Mouse (Mus musculus): ENCODE results near the gene Gpr152.
A peak's percentile ranks its signal among the peaks of the same experiment; 100 is the strongest.

Gene Gpr152

DNA sequence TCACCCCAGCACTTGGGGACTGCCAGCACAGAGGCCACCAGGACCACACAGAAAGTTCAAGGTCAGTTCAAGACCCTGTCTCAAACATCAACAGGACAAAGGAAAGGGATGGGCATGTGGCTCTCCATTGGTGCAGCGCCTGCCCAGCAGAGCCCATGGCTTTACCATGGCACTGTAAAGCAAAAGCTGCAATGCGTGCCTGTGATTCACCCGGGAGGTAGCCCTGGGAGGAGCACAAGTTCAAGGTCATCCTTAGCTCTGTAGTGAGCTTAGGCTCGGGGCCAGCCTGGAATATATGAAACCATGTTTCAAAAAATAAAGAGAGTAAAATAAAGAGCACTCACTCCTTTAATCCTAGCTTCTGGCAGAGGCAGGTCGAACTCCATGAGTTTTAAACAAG is 12.3 kb downstream of the Gpr152 start:
- no peak for DNase-seq

DNA sequence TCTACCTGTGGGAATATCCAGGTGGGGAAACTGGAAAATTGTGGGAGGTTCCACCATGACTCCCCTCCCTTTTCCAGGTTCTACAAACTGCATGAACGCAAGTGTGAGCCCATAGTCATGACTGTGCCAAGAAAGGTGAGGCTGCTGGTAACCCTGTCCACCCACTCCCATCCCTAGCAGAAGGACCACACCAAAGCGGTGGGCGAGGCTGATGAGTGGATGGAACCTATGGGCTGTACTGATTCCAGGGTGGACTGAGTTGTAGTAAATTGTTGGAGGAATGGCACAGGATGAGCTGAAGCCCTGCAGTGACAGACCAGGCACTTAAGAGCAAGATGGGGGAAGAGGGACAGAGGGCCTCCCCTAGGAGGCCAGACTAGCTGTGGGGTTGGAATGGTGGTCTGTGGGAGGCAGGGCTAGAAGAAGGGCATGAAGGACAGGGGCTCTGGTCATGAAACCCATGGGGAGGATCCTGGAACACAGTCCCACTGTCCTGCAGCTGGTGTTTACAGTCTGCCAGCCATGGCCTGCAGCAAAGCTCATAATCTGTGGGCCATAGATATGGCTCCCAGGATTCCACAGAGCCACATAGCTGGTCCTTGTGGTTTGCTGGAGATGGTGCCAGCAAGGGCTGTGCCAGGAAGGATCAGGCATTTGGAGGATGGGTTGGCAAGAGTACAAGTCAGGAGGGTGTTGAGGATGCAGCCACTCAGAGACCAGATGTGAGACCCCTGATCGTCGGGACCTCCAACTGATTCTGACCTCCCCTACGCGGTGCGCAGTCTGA is 13.1 kb downstream of the Gpr152 start:
- DNase-seq, result no peak

DNA sequence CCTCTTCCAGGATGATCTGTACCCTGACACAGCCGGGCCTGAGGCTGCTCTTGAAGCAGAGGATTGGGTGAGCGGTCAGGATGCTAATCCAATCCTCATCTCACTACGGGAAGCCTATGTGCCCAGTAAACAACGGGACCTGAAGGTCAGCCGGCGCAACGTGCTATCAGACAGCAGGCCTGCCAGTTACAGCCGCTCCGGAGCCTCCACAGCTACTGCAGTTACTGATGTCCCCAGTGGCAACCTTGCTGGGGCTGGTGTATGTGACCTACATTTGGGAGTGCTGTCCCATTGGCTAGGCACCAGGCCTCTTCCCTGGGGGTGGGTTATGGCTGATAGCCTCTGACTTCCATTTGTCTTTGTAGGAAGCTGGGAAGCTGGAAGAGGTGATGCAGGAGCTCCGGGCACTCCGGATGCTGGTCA is 13.7 kb downstream of the Gpr152 start, which contains the start of gene Ptprcap:
Gene Ptprcap, plus strand, starts transcription at position 373 of the 423 bp plus-strand sequence.
- no peak for DNase-seq

DNA sequence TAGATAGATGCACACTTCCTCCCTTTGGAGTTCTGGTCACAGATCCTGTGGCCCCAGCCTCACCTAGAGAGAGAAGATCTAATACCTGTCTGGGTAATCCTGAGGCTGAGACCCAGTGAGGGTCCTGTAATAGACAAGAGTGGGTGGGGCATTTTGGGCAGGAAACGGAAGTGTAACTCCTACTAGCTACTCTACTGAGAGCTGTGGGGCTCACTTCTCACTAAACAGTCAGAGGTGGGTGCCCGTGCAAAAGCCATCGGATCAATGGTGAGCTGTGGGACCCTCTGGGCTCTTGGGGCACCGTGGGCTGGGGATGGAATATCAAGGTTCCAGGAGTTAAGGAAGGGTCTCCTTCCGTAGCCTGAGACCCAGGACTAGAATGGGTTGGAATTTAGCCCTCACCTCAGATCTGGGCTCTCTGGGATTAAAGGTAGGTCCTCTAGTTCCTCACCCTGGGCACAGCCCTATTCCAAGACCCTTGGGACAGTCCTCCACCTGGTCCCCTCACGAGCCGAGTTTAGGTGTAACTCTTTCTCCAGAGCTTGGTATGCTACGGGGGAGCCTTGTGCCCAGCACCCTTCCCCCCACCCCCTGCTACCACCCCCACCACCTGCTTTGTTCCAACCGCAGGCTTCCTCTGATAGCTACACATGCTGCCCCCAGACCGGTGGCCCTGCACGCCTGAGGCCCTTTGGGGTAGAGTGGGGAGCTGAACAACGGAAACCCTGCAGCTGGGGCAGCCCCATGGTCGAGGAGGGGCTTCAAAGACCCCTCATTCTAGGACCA is 15.0 kb downstream of the Gpr152 start:
- DNase-seq, result no peak

DNA sequence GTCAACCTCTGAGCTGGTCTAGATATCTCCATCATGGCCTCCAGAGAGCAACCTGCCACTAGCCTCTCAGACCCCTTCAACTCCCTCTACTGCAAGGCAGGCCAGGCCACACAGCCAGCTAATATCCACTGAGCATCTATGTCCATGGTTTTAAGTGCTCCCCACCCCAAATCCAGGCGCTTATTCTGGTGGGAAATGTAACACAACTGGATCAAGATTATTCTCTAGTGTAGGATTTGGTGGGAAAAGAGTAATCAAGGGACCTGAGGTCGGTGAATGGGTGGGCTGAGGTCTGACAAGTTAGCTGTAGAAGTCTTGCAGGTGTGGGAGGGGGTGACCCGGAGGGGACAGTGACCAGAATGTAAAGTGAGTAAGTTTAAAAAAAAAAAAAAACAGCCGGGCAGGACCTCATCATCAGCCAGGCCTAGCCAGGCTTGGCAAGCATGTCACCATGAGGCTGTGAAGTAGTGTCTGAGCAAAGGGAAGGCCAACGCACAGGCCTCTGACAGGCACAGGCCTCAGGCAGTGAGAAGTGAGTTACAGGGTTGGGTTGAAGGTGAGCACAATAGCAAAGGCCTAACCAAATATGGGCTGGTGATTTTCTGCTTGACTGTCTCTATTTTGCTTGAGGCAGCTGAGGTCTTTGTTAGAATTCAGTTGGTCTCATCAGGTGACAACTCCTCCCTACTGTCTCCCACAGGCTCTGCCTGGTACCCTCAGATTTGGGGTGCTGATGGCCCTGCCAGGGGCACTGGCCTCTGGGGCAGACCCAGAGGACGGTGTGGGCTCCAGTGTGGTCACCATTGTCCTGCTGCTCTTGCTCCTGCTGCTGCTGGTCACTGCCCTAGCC is 15.9 kb downstream of the Gpr152 start:
- DNase-seq, result no peak

DNA sequence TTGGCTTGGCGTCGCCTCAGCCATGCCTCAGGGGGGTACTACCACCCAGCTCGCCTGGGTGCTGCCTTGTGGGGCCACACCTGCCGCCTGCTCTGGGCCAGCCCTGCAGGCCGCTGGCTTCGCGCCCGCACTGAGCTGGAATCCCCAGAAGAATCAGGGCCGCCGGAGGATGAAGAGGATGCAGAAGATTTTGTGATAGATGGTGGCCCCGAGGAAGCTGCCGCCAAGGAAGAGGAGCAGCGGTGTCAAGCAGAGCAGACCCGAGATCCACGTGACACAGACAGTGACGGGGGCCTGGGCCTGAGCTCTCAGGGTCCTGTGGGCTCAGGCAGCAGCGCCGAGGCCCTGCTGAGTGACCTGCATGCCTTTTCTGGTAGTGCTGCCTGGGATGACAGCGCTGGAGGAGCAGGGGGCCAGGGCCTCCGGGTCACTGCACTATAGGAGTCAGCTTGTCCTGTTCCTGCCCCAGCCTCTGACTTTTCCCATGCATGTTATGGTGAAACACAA is 16.5 kb downstream of the Gpr152 start:
- no peak for DNase-seq

DNA sequence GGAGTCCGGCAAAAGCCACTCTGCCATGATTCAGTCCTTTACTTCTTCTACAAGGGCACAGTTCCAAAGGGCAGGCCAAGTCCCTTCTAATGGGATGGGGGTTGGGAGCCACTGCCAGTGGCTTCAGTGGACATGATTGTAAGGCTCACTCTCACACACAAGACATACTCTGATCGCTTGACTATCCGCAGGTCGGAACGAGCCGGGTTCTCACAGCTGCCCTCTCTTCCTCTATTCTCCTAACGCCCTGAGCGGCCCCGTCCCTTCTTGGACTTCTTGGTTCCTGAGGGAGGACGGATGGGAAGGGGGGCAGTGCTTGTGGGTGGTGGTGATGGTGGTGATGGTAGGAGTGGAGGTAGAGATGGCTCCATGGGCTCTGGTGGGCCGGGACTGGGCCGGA is 17.2 kb downstream of the Gpr152 start:
- no peak for DNase-seq

DNA sequence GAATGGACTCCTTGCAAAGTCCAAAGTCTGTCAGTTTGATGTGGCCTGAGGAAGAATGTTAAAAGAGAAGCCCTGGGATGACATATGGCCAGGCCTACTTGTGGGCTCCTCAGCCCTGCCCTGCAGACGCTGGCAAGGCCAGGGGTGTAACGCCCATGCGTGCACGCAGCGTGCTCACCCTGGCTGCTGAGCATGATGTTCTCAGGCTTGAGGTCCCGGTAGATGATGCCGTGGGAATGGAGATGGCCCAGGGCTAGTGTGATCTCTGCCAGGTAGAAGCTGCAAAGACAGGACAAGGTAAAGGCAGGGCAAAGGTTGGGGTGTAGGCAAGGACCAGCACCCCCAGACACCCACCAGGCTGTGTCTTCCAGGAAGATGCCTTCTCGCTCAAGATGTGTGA is 19.5 kb downstream of the Gpr152 start:
- no peak for DNase-seq

DNA sequence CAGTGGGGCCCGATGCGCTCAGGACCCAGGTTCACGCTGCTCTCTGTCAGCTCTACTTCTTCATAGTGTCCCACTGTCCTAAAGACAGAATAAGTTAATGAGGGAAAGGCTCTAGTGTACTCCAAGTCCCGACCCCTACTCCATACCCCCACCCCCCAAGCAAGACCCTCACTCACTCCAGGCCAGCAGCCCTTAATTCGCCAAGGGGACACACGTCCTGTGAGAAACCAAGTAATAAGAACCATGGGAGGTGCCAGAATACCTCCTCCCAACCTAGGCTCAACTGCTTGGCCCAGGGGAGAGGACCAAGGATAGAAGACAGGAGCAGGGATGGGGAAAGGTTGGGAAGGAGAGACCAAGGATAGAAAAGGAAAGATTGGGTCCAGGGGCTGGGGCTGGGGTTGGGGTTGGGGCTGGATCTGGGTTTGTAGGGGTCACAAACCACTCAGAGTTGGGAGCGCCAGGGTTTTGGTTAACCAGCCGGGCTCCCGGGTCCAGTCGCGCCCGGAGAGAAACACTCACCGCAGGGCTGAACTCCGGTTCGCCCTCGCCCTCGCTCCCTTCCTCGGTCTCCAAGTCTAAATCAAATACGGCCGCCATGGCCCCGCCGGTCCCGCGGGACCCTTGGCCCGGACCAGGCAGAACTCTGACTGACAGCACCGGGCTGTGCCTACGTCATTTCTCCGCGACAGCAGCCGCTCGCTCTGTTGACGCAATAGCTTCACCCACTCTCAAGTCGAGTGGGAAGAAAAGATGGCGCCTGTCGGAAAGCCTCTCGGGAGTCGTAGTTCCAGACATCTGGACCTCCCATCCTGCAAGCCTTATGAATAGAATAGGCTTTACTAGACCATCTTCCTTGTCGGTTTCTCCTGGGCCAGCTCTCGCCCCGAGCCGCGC is 23.3 kb downstream of the Gpr152 start, which contains the start of gene Rps6kb2:
Gene Rps6kb2, minus strand, starts transcription at position 709 of the 897 bp plus-strand sequence.
- DNase-seq, result peak; percentile 98

DNA sequence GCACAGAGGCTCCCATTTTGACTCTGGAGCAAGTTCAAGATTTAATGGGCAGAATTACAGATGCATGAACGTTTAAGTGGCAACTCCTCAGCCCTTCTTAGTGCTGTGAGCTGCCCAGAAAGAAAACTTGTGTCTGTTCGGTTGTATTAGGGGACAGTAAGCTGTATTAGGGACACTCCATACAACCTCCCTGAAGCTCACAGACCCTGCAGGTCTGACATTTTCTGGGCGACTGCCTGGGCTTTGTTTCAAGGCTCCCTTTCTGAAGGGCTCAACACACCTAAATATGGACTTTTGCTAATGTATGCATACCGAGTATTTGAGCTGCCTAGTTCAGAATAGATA is 23.9 kb downstream of the Gpr152 start:
- DNase-seq, result no peak

DNA sequence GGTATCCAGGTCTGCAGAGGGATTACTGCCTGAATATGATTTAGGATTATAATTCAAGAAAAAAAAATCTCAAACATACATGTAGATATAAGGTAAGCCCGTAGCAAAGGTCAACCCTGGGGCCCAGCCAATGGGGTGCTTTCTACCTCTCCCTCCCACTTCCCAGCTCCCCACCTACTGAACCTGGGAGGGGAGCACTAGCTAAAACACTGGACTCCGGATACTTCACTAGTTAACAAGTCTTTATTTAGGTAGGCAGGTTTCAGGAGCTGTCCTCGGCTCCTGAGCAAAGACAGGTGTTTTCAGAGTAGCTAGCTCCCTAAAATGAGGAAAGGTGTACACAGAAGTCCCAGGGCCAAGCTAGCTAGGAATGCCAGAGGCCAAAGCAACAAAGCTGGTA is 24.5 kb downstream of the Gpr152 start:
- DNase-seq, result no peak

DNA sequence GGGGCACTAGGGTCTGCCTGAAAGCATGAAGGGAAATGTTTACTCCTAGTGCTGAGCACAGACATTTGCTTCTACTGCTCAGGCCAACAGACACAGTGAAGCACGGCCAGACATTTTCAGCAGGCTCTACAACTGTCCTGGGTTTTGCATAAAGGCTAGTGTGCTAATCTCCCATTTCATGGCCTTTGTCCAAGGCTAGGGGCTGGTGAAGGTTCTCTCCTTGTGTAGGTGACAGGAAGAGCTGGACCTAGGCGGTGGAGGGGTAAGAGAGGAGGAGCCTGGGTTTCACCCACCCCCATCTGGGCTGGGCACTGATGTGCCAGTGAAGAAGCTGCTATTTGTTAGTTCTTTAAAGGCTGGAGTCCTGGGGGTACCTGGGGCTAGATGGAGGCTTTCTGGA is 25.1 kb downstream of the Gpr152 start:
- no peak for DNase-seq

DNA sequence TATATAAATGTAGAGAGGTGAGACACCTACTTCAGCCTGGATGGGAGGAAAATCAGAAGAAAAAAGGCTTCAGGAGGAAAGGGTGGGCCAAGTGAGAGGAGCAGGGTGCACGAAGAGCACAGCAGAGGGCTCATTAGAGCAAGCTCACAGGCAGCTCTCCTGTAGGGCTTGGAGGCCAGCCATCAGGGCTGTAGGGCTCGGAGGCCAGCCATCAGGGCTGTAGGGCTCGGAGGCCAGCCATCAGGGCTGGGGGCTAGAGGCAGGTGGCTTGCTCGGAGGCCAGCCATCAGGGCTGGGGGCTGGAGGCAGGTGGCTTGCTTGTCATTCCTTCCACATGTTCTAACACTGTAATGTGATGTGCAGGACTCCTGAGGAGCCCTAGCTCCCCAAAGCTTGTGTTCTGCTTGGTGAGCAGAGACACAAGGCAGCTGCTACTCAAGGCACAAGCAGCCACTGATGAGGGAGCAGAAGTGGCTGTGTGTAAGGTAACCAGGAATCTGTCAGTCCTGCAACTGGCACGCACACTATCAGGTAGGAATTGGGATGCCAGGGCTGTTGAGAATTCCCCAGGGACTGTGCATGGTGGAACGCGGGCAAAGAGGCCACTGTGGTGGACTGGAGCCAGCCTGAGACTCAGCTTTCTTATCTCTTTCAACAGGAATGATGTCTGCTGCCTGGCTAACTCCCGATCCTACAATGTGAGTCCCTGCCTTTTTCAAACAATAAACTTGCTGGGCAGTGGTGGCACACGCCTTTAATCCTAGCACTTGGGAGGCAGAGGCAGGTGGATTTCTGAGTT is 27.3 kb downstream of the Gpr152 start:
- DNase-seq, result no peak

DNA sequence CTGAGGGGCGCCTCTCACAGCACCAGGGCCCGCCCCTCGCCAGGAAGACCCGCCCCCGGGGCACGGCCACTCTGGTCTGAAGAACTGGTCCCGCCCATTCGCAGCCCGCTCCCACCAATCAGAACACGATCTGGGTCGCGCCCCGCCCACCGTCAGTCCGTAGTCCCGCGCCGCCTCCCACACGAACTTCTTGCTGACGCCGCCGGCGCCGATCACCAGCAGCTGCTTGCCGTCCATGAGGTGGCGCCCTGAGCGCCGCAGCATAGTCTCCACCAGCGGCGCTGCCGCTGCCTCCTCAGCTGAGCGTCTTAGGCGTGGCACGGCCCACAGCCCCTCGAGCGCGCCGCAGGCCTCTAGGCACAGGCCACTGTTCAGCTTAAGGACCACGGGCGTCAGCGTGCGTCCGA is 29.8 kb downstream of the Gpr152 start:
- peak; percentile 100 for DNase-seq

DNA sequence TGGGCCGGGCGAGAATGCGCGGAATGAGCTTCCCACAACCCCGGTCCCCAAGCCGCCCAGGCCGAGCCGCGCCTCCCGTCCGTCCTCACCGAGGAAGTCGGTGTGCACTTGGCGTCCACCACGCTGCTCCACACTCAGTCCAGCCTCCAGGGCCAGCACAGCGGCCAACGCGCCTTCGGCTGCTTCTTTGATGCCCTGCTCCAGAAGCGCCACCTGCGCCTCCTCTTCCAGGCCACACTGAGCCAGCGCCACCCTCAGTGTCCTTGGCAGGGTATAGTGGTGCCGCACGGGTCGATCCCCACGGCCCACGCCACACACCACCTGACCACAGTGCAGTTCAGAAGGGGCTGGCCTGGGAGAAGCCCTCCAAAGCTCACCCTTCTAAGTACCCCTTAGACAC is 30.2 kb downstream of the Gpr152 start:
- no peak for DNase-seq

DNA sequence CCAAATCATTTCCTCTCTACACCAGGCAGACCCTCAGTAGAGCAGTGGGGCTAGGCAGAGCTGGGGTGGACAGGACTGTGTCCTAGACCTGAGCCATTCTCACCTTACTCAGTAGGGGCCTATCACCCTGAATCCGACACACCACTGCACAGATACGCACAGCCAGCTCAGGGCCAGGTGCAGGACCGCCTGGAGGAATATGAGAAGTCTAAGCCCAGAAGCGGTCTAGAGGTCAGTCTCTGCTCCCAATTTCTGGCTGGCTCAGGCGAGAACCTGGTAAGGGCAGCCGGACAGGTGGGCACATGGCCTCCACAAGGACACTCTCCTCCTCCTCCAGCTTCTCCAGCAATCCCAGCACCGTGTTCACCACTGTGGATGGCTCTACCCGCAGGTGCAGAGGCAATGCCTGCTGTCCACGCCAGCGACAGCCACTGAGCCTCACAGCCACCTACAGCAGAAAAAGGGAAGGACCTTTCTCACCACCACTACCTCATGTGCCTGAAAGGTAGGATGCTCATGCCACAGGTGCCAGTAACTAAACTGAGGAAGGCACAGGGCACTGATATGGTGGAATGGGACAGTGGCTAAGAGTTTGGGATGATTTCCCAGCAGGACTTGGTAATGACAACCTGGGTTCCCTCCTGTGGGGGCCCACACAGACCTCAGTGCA is 31.3 kb downstream of the Gpr152 start:
- no peak for DNase-seq

DNA sequence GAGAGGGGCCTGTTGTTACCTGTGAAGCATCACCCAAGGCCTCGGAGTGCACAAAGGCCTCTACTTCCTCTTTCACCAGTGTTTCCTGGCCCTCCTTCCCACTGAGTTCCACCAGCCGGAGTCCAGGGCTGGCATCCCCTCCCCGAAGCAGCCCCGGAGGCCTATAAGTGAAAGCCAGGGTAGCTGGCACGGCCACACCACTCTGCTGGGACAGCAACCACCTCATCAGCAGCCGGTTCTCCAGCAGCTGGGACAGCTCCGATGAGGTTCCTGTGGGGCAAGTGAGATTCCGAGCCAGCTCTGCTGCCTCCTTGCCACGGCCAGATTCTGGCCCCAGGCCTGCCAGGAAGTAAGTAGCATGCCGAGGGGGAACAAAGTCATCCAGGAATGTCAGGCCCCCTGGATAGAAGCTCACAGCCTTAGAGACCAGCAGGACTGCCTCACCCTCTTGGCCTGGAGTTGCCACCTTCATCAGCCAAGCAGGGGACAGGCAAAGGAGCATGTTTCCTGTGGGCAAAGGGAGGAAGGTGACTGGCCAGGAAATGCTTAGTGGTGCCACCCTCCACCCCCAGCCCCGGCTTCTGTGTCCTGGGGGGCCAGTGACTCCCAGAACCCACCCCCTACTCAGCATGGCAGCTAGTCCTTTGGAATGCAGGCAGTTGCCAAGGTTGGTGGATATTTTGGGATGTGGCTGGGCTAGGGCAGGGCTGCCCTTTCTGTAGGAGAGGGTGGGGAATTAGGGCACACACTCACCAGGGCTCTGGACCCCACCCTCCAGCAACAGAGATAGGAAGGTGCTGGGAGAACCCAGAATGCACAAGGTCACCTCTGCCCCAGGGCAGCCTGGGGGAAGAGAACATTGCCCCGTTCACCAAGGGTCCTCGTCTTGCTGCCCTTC is 32.1 kb downstream of the Gpr152 start:
- no peak for DNase-seq

DNA sequence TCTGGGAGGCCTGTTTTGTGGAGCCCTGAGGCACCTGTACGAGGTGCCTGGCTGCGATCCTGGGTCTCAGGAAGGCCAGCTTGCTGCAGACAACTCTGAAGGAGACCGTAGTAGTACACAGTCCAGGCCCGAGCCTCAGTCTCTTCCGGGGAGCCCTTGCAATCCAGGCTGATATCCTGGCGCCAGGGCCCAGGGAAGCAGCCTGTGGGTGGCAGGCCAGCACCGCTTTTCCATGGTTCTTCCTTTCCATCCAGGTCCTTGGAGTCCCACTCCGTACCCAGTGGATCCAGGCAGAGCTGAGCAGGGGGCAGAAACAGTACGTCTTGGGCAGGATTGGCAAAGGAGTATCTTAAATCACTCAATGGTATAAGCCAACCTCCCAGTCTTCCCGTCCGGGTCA is 33.3 kb downstream of the Gpr152 start:
- DNase-seq, result no peak

DNA sequence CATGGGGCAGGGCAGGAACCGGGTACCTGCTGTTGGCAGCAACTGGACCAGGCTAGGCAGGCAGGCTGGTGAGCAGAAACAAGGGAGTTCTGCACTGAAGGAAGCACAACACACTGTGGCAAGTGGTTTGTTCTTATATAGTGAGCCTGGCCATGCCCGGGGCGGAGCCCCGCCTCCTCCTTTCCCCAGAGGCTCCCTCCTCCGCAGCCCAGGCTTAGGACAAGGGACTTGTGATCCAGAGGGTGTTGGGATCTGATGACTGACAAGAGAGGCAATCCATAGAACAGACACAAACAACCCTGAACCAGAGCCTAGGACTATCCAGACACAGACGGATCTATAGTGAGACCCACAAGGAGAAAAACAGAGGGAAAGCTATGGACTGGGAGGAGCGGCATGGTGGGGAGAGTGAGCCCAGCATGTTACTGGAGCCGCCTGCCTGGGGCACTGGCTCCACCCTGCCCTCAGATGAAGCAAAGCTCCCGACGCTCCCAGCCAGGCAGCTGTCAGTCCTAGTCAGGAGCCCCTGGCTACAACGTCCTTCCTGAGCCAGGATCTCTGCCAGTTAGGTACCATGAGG is 35.9 kb downstream of the Gpr152 start, which contains the start of gene Carns1:
Gene Carns1, minus strand, starts transcription at position 112 of the 580 bp plus-strand sequence.
- DNase-seq, result peak; percentile 44
